Mouse (Mus musculus): ENCODE measurements at regions not wholly inside any gene's neighbourhood (a gene's known extent, or its start where the extent isn't known, plus 50 kb on each side); places are given as distances from the start of the nearest gene placed in this dataset.

- DNase-seq = no peak
These were observed 317.6 kb downstream of the Bcl11a start for GRCm38 (mm10) chr11:24395478-24395877.

- DNase-seq = no peak
These were observed 319.1 kb downstream of the Bcl11a start for GRCm38 (mm10) chr11:24396911-24397310.

GRCm38 (mm10) chr11:24397710-24398109 lies 319.9 kb downstream of the Bcl11a start:
- no peak for DNase-seq

- DNase-seq = peak; percentile 42
These were observed 323.3 kb downstream of the Bcl11a start for GRCm38 (mm10) chr11:24401151-24401550.

- DNase-seq = no peak
These were observed 324.3 kb downstream of the Bcl11a start for GRCm38 (mm10) chr11:24402127-24402526.

GRCm38 (mm10) chr11:24414804-24415203 lies 336.9 kb downstream of the Bcl11a start:
- DNase-seq = peak; percentile 49

- no peak for DNase-seq
These were observed 344.4 kb downstream of the Bcl11a start for GRCm38 (mm10) chr11:24422066-24422775.

- no peak for DNase-seq
These were observed 345.4 kb downstream of the Bcl11a start for GRCm38 (mm10) chr11:24423278-24423677.

GRCm38 (mm10) chr11:24426995-24427883 lies 349.4 kb downstream of the Bcl11a start:
- DNase-seq = no peak

- DNase-seq = no peak
These were observed 370.8 kb downstream of the Bcl11a start for GRCm38 (mm10) chr11:24448608-24449007.

- no peak for DNase-seq
These were observed 374.4 kb downstream of the Bcl11a start for GRCm38 (mm10) chr11:24452267-24452666.

- no peak for DNase-seq
These were observed 386.8 kb downstream of the Bcl11a start for GRCm38 (mm10) chr11:24464642-24465041.

- DNase-seq = no peak
These were observed 389.6 kb downstream of the Bcl11a start for GRCm38 (mm10) chr11:24467458-24467857.

- DNase-seq = no peak
These were observed 392.6 kb downstream of the Bcl11a start for GRCm38 (mm10) chr11:24470469-24470868.

- DNase-seq = no peak
These were observed 394.9 kb downstream of the Bcl11a start for GRCm38 (mm10) chr11:24472617-24473367.

- no peak for DNase-seq
These were observed 395.6 kb downstream of the Bcl11a start for GRCm38 (mm10) chr11:24473368-24474010.

- DNase-seq = no peak
These were observed 425.0 kb downstream of the Bcl11a start for GRCm38 (mm10) chr11:24502722-24503424.

GRCm38 (mm10) chr11:24515568-24515967 lies 437.7 kb downstream of the Bcl11a start:
- no peak for DNase-seq

GRCm38 (mm10) chr11:24535462-24535861 lies 457.6 kb downstream of the Bcl11a start:
- no peak for DNase-seq

GRCm38 (mm10) chr11:24537721-24538120 lies 459.9 kb downstream of the Bcl11a start:
- no peak for DNase-seq

- DNase-seq = peak; percentile 21
These were observed 491.8 kb downstream of the Bcl11a start for GRCm38 (mm10) chr11:24569655-24570054.

GRCm38 (mm10) chr11:24613529-24613928 lies 535.7 kb downstream of the Bcl11a start:
- DNase-seq = no peak
